Mouse (Mus musculus): ENCODE measurements around the gene Proser1.

The Proser1 gene

GRCm38 (mm10) chr3:53464146-53464698 lies 756 bp downstream of the Proser1 start:
- intact Hi-C loops (cut with DNase I) = loop anchor here (5.0 kb wide), 1 partner anchor 398 kb away; the partner anchor contains the start of gene Ufm1

DNA sequence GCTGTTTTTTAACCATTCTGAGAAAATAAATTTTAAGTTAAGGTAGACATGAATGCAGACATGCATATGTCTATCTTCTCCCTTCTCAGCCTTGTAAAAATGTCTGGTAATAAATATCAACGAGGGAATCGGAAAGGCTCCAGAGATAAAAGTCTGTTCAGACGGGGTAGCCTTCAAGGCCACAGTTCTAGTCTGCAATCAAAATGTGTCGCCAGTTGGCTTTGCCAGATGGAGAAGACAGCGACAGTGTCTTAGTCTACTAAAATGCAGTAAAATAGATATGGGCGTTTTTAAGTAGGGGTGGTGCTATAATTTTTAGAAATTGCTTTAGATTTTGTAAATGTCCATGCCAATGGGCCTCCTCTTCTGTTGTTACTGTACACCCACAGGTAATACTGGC lies 1.9 kb downstream of the Proser1 start:
- intact Hi-C loops (cut with DNase I) = no loop called here

DNA sequence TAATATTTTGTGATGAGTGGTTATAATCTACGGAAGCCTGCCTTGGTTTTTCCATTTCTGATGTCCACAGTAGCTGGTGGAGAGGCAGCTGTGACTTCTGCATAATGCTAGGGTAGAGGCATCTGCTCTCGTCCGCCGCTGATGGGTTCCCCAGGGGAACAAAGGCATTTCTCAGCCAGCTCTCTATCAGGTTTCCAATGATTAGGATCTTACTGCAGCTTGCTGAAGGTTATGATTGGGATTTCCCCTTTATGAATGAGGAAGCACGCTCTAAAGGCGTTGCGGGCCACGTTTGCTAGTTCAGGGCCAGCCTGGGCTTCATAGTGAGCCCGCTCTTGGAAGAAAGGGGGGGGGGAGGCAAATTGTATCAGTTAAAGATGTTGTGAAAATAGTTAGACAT lies 3.0 kb downstream of the Proser1 start:
- intact Hi-C loops (cut with DNase I) = no loop called here

DNA sequence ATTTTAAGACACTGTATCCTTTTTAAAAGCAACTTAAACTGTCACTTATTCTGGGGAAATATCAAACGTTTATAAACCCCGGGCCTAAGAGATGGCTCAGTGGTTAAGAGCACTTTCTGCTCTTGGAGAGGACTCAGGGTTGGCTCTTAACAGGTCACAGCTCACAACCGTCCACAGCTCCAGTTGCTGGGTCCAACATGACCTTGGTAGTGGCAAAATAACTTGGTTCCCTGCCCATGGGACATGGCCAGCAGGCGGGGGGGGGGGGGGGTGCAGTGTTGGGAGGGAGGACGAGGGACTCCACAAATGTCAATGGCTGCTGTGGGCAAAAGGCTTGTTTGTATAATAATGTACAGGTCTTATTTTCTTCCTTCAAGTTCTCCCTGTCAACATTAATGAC lies 3.9 kb downstream of the Proser1 start:
- intact Hi-C loops (cut with DNase I) = no loop called here

GRCm38 (mm10) chr3:53469650-53470049 lies 6.2 kb downstream of the Proser1 start:
- intact Hi-C loops (cut with DNase I) = no loop called here

DNA sequence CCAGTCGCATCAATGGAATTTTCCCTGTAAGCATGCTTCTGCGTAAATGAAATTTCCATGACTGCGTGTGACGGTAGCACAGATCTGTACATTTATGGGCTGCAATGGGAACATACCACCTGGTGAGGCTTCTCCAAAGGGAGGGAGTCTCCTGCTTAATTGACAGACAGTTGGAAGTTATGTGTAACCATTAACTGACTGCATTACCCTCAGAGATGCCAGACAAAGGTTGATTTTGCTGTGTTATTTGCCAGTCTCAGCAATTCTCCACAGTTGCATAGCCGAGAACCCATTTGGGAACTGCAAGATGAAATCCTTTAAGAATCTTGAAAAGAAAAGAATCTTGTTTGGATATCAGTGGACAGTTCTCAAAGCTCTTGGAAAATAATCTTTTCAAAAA lies 8.6 kb downstream of the Proser1 start:
- intact Hi-C loops (cut with DNase I) = no loop called here

DNA sequence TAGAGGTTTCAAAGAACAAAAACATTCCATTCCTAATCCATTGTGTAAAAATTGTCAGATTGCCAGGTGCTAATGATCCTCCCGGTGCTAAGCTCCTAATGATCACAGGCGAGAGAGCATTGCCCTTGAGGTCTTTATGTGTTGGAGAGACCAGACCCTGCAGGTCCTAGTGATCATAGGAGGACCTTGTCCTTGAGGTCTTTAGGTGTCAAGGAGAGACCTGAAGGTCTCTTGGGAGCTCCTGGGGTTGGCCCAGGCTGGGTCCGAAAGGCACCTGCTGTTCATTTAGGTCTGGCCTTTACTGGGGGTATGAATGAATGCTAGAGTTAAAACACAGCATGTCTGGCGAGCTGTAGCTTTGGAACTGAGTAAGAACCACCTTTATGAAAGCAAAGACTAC lies 10.7 kb downstream of the Proser1 start:
- intact Hi-C loops (cut with DNase I) = no loop called here

DNA sequence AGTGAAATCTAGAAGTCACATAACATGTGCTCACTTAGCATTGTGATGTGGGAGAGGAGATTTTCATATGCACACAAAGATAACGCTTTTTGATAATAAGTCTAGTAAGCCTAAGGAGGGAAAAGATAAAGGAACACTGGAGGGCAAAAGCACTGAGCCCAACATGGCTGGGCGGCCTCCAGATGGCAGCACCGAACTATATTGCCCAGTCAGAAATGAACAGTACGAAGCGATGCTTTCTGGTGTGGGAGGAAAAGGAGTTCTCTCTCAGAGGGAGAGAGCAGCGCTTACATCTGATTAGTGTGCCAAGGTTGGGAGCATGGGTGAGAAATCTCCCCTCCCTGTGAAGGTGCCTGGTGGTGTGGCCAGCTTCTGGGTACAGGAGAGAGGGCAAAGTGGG lies 12.4 kb downstream of the Proser1 start:
- intact Hi-C loops (cut with DNase I) = no loop called here

- intact Hi-C loops (cut with DNase I) = no loop called here
Observed at GRCm38 (mm10) chr3:53477468-53477867, 14.0 kb downstream of the Proser1 start.

GRCm38 (mm10) chr3:53478419-53479046 lies 15.1 kb downstream of the Proser1 start:
- intact Hi-C loops (cut with DNase I) = no loop called here

GRCm38 (mm10) chr3:53483414-53484059 lies 20.1 kb downstream of the Proser1 start:
- intact Hi-C loops (cut with DNase I) = no loop called here

GRCm38 (mm10) chr3:53486561-53486960 lies 23.1 kb downstream of the Proser1 start:
- intact Hi-C loops (cut with DNase I) = no loop called here

GRCm38 (mm10) chr3:53486996-53487576 lies 23.6 kb downstream of the Proser1 start:
- intact Hi-C loops (cut with DNase I) = no loop called here

DNA sequence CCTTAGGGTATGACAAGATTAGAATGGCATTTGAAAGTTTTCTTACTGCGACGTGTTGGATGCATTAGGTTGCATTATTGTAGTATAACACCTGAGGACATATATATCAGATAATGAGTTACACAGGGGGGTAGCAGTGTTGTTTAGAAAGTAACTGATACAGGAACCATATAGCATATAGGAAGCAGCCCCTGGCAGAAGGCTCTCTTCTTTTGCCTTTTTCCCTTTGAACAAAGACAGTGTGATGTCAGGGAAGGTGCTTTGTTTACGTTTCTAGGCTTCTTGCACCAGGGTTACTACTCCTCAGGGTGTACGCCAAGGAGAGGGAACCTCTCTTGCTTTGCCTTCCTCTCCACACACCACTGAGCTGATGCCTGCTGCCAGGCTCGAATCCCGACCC lies 24.9 kb downstream of the Proser1 start, which contains the start of gene Stoml3:
Gene Stoml3 (plus strand): TSS at position 301 of the 400 bp plus-strand sequence.
- intact Hi-C loops (cut with DNase I) = no loop called here

- intact Hi-C loops (cut with DNase I) = no loop called here
Observed at GRCm38 (mm10) chr3:53498351-53498905, 35.0 kb downstream of the Proser1 start.

DNA sequence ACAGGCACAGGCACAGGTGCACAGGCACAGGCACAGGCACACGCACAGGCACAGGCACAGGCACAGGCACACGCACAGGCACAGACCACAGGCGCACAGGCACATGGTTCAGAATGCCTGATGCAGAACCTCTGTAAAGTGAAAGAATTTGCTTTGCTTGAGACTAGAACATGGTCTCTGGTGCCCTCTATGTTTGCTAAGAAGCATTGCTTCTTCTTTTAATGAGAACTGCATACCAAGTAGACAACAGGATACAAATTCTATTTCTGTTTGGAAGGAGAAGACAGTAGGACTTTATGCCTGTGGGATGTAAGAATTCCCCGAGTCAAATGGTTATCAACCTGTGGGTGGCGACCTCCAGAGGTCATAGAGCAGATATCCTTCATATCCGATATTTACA lies 39.0 kb downstream of the Proser1 start:
- intact Hi-C loops (cut with DNase I) = no loop called here

- intact Hi-C loops (cut with DNase I) = no loop called here
Observed at GRCm38 (mm10) chr3:53513096-53513495, 49.6 kb downstream of the Proser1 start.

GRCm38 (mm10) chr3:53514221-53515065 lies 51.0 kb downstream of the Proser1 start:
- intact Hi-C loops (cut with DNase I) = no loop called here

DNA sequence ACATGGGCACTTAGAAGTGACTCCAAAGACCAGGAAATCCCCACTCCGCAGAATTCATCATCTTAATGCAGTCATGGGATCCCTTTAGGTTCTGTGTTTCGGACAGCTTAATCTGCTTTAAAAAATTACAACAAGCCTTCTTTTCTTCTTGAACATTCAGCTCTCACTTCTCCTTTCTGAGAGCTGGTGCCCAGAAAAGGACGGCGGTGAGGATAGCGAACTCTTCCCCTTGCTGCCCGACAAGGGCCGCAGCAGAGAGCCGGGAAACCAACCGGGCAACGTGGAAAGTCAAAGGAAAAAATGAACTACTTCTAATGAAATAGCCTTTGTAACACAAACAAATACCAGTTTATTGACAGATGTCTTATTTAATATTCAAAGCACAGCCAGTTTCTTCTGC lies 59.3 kb downstream of the Proser1 start:
- intact Hi-C loops (cut with DNase I) = no loop called here

- intact Hi-C loops (cut with DNase I) = loop anchor here (5.0 kb wide), 2 partner anchors 207 to 302 kb away; no protein-coding TSS in a partner anchor
Observed at GRCm38 (mm10) chr3:53525737-53526136, 62.3 kb downstream of the Proser1 start.

GRCm38 (mm10) chr3:53530305-53530704 lies 66.8 kb downstream of the Proser1 start:
- intact Hi-C loops (cut with DNase I) = no loop called here

All from adrenal gland (tissue).